Mouse (Mus musculus): ENCODE results near the gene Ntf5. TPM values are rescaled to one million over a fixed set of nuclear protein-coding genes. Genes with fewer than 3 reads are reported as not detected.
"Not testable (repeated sequence)": the region's sequence is repeated elsewhere in the genome, so short reads cannot be mapped to it uniquely, and the experiment has no call there.

Gene Ntf5
- polyA plus RNA-seq, 1 experiment from 2014 or later = 3.2 TPM

DNA sequence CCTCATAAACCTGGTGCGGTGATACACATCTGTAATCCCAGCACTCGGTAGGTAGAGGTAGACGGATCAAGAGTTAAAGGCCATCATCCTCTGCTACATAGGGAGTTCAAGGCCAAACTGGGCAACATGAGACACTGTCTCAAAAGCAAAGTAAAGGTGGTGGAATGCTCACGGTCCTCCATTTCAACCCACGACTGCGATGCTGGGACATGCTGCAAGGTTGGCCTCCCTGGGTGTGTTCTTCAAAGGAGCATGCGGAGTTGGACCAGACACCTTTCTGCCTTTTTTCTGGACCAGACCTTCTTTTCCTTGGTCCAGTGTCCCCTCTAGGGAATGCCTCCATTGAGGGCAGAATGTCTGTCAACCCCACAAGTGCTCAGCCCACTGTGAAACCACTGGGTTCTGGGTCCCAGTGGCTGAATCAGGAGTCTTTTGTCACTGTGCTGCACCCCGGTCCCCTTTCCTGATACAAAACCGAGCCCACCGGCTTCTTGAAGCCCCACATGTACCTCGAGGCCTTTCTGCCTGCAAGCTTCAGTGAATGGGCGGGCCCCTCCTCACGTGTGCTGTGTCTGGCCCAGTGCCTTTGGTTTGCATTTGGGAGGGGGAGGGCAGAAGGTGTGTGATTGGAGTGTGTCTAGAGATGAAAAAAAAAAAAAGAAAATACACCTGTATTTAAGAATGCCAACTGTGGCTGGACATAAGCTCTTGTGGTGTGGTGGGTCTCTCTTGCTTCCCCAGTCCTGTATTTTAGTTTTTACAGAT is 42.6 kb downstream of the Ntf5 start:
- H3K27me3 ChIP-seq (ENCODE audit: control insufficient read depth, insufficient read depth, low read length) = no peaks in the 10 kb centered on the region
- no peaks in the 10 kb centered on the region for H3K9me3 ChIP-seq (replicated peaks; ENCODE audit: control insufficient read depth, low read length)
- H3K4me2 ChIP-seq = no peak overlapping the region
- no peak overlapping the region for H3K9ac ChIP-seq (ENCODE audit: low read depth, low read length)
- WGBS (ENCODE audit: insufficient replicate concordance) = 77% methylated on average over 13 of the region's 13 CpGs
- peaks cover 18% of the 10 kb centered on the region for H3K36me3 ChIP-seq (ENCODE audit: control insufficient read depth, insufficient read depth, low read length)
- ATAC-seq (replicated peaks; ENCODE audit: insufficient number of reproducible peaks, low FRiP score, low TSS enrichment) = no peak
- peak overlapping the region; percentile 57; the same call in 1 of the 2 replicates for H3K27ac ChIP-seq (ENCODE audit: low read depth, low read length)
- H3K4me1 ChIP-seq (ENCODE audit: control insufficient read depth, insufficient read depth, low read length) = peaks cover 26% of the 10 kb centered on the region
- 0 out of 2 replicates have a peak overlapping the region, but pooled peaks have one; percentile 8 for H3K4me3 ChIP-seq (ENCODE audit: low read depth, low read length)

DNA sequence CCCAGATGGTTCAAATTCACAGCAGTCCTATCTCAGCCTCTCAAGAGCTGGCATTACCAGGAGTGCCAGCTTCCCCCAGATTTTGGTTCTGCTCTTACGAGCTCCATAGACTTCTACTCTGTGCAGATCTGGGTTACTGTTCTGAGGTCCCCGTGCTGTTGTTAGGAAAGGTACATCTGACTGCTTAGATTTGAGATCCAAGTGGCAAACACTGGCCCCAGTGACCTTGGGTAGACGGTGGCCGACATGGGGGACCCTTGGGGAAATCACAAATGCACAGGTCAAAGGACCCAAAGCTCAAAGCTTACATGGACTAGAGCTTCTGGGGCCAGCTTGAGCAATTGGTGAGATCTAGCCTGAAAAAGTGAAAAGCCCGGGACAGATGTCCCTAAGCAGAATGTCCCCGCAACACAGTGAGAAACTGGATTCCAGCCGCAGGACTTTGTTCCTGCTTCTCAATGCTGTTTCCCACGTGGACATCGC is 43.3 kb downstream of the Ntf5 start:
- Histone ChIP-seq H3K4me2 (peak overlapping the region; percentile 80), H3K27me3 (ENCODE audit: control insufficient read depth, insufficient read depth, low read length) (no peaks in the 10 kb centered on the region), H3K9ac (ENCODE audit: low read depth, low read length) (peak overlapping the region; percentile 49), H3K9me3 (replicated peaks; ENCODE audit: control insufficient read depth, low read length) (no peaks in the 10 kb centered on the region), H3K27ac (ENCODE audit: low read depth, low read length) (peak overlapping the region; percentile 57), H3K4me3 (ENCODE audit: low read depth, low read length) (peak overlapping the region; percentile 70), H3K36me3 (ENCODE audit: control insufficient read depth, insufficient read depth, low read length) (peaks cover 18% of the 10 kb centered on the region), H3K4me1 (ENCODE audit: control insufficient read depth, insufficient read depth, low read length) (peaks cover 27% of the 10 kb centered on the region)
- WGBS (ENCODE audit: insufficient replicate concordance) = 50% methylated on average over 9 of the region's 9 CpGs
- ATAC-seq (replicated peaks; ENCODE audit: insufficient number of reproducible peaks, low FRiP score, low TSS enrichment) = no peak

DNA sequence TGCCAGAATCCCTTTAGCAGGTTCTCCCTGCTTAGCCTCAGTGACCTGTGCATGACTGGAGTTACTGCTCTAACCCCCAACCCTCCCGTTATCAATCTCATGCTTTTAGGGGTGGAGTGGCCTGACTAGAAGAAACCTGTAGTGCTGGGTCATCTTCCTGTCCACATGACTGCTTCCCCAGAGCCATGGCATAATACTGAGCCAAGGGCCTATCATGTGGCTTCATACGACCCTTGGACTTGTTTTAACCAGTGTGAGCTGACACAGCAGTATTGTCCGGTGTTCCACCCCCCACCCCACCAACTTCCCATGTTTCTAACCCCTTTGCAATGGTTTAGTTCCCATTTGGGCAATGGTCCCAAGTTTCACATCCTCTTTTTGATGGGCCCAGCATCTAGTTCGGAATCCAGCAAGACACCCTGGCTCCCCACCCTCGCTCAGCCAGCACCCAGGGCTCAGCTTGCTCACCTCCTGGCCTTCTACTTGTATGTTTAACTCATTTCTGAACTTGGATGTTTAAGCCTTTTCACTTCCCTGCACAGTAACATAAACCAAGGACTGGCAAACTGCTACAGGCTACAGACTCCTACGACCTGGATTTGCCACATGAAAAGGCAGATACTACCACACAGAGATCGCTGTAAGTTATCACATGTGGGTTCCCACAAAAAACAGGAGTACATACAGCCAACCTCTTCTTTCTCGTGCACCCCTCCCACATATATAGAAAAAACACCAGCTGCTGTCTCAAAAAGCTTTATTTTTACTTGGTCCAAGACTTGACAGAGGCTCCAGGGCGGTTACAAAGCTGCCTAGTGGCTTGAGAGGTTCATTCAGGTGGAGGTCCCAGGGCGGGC is 43.9 kb downstream of the Ntf5 start:
- Histone ChIP-seq H3K9ac (ENCODE audit: low read depth, low read length) (peak overlapping the region; percentile 49), H3K9me3 (replicated peaks; ENCODE audit: control insufficient read depth, low read length) (no peaks in the 10 kb centered on the region), H3K4me2 (peak overlapping the region; percentile 80), H3K36me3 (ENCODE audit: control insufficient read depth, insufficient read depth, low read length) (peaks cover 21% of the 10 kb centered on the region), H3K4me3 (ENCODE audit: low read depth, low read length) (peak overlapping the region; percentile 70), H3K27ac (ENCODE audit: low read depth, low read length) (peak overlapping the region; percentile 57), H3K4me1 (ENCODE audit: control insufficient read depth, insufficient read depth, low read length) (peaks cover 27% of the 10 kb centered on the region), H3K27me3 (ENCODE audit: control insufficient read depth, insufficient read depth, low read length) (no peaks in the 10 kb centered on the region)
- WGBS (ENCODE audit: insufficient replicate concordance) = 56% methylated on average over 9 of the region's 10 CpGs
- no peak for ATAC-seq (replicated peaks; ENCODE audit: insufficient number of reproducible peaks, low FRiP score, low TSS enrichment)

- peak overlapping the region; percentile 93 for H3K27ac ChIP-seq (ENCODE audit: low read depth, low read length)
- H3K9ac ChIP-seq (ENCODE audit: low read depth, low read length) = peak overlapping the region; percentile 94
- H3K4me2 ChIP-seq = peak overlapping the region; percentile 80
- no peaks in the 10 kb centered on the region for H3K9me3 ChIP-seq (replicated peaks; ENCODE audit: control insufficient read depth, low read length)
- under 1% methylated on average over 42 of the region's 43 CpGs for WGBS (ENCODE audit: insufficient replicate concordance)
- H3K27me3 ChIP-seq (ENCODE audit: control insufficient read depth, insufficient read depth, low read length) = no peaks in the 10 kb centered on the region
- H3K4me3 ChIP-seq (ENCODE audit: low read depth, low read length) = peak overlapping the region; percentile 70
- H3K4me1 ChIP-seq (ENCODE audit: control insufficient read depth, insufficient read depth, low read length) = peaks cover 27% of the 10 kb centered on the region
- peak; percentile 60 for ATAC-seq (replicated peaks; ENCODE audit: insufficient number of reproducible peaks, low FRiP score, low TSS enrichment)
- H3K36me3 ChIP-seq (ENCODE audit: control insufficient read depth, insufficient read depth, low read length) = peaks cover 23% of the 10 kb centered on the region
Measured at GRCm38 (mm10) chr7:45458748-45459563, 45.5 kb downstream of the Ntf5 start.

DNA sequence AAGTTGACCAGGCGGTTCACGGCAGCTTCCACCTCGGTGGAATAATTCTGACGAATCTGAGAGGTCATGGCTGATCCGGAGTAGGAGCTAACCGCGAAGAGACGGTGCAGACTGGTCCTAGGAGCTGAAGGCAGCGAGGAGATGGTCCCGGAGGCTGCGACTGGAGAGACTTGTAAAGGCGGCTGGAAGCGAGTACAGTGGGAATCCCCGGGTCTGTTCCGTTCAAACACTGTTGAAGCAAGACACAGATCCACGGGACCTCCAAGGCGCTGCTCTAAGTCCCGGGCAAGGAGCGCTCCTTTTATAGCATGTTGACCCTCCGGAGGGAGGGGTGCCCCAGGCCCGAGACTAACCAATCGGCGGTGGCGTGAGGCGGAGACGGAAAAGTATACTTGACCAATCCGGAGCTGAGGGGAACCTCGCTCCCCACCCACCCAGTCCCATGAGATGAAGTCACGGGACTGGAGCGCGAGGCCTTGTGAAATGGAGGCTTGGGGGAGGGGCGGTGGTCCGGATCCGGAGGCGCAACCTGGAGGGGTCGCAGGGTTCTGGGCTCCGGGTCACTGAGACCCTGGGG is 46.2 kb downstream of the Ntf5 start, which contains the start of gene Ftl1:
TSS of gene Ftl1 (minus strand) at position 321 of the 577 bp plus-strand sequence.
- peak within 1 kb of the TSS; percentile 93 for H3K27ac ChIP-seq (ENCODE audit: low read depth, low read length)
- H3K9ac ChIP-seq (ENCODE audit: low read depth, low read length) = peak within 1 kb of the TSS; percentile 94
- WGBS (ENCODE audit: insufficient replicate concordance) = 0% methylated on average over 23 of the region's 37 CpGs
- peaks cover 27% of the 10 kb centered on the region for H3K4me1 ChIP-seq (ENCODE audit: control insufficient read depth, insufficient read depth, low read length)
- peak within 1 kb of the TSS; percentile 80 for H3K4me2 ChIP-seq
- not testable (repeated sequence) for H3K9me3 ChIP-seq (replicated peaks; ENCODE audit: control insufficient read depth, low read length); H3K27me3 ChIP-seq (ENCODE audit: control insufficient read depth, insufficient read depth, low read length)
- ATAC-seq (replicated peaks; ENCODE audit: insufficient number of reproducible peaks, low FRiP score, low TSS enrichment) = peak; percentile 94
- H3K4me3 ChIP-seq (ENCODE audit: low read depth, low read length) = peak within 1 kb of the TSS; percentile 70
- peaks cover 20% of the 10 kb centered on the region for H3K36me3 ChIP-seq (ENCODE audit: control insufficient read depth, insufficient read depth, low read length)

GRCm38 (mm10) chr7:45460377-45460776 is 46.9 kb downstream of the Ntf5 start:
- H3K27me3 ChIP-seq (ENCODE audit: control insufficient read depth, insufficient read depth, low read length) = no peaks in the 10 kb centered on the region
- H3K27ac ChIP-seq (ENCODE audit: low read depth, low read length) = peak overlapping the region; percentile 93
- peak overlapping the region; percentile 70 for H3K9ac ChIP-seq (ENCODE audit: low read depth, low read length)
- peak overlapping the region; percentile 70 for H3K4me3 ChIP-seq (ENCODE audit: low read depth, low read length)
- peak overlapping the region; percentile 71 for H3K4me2 ChIP-seq
- no peaks in the 10 kb centered on the region for H3K9me3 ChIP-seq (replicated peaks; ENCODE audit: control insufficient read depth, low read length)
- ATAC-seq (replicated peaks; ENCODE audit: insufficient number of reproducible peaks, low FRiP score, low TSS enrichment) = no peak
- H3K4me1 ChIP-seq (ENCODE audit: control insufficient read depth, insufficient read depth, low read length) = peaks cover 28% of the 10 kb centered on the region
- WGBS (ENCODE audit: insufficient replicate concordance) = 63% methylated on average over 7 of the region's 7 CpGs
- H3K36me3 ChIP-seq (ENCODE audit: control insufficient read depth, insufficient read depth, low read length) = peaks cover 23% of the 10 kb centered on the region

- H3K9me3 ChIP-seq (replicated peaks; ENCODE audit: control insufficient read depth, low read length) = no peaks in the 10 kb centered on the region
- peak overlapping the region; percentile 93 for H3K27ac ChIP-seq (ENCODE audit: low read depth, low read length)
- peak overlapping the region; percentile 70 for H3K9ac ChIP-seq (ENCODE audit: low read depth, low read length)
- H3K4me3 ChIP-seq (ENCODE audit: low read depth, low read length) = 0 out of 2 replicates have a peak overlapping the region, but pooled peaks have one; percentile 13
- peaks cover 26% of the 10 kb centered on the region for H3K36me3 ChIP-seq (ENCODE audit: control insufficient read depth, insufficient read depth, low read length)
- H3K27me3 ChIP-seq (ENCODE audit: control insufficient read depth, insufficient read depth, low read length) = no peaks in the 10 kb centered on the region
- no peak for ATAC-seq (replicated peaks; ENCODE audit: insufficient number of reproducible peaks, low FRiP score, low TSS enrichment)
- WGBS (ENCODE audit: insufficient replicate concordance) = 9% methylated on average over 13 of the region's 13 CpGs
- peaks cover 33% of the 10 kb centered on the region for H3K4me1 ChIP-seq (ENCODE audit: control insufficient read depth, insufficient read depth, low read length)
- H3K4me2 ChIP-seq = peak overlapping the region; percentile 71
Measured at GRCm38 (mm10) chr7:45460860-45461314, 47.4 kb downstream of the Ntf5 start.

Measured in heart, embryonic 11.5 days (tissue).